Mouse (Mus musculus): ENCODE results near the gene Cux1. TPM values are rescaled to one million over a fixed set of nuclear protein-coding genes. Genes with fewer than 3 reads are reported as not detected.

Cux1 gene
- total RNA-seq, 1 experiment from 2014 or later: 95.0 TPM

DNA sequence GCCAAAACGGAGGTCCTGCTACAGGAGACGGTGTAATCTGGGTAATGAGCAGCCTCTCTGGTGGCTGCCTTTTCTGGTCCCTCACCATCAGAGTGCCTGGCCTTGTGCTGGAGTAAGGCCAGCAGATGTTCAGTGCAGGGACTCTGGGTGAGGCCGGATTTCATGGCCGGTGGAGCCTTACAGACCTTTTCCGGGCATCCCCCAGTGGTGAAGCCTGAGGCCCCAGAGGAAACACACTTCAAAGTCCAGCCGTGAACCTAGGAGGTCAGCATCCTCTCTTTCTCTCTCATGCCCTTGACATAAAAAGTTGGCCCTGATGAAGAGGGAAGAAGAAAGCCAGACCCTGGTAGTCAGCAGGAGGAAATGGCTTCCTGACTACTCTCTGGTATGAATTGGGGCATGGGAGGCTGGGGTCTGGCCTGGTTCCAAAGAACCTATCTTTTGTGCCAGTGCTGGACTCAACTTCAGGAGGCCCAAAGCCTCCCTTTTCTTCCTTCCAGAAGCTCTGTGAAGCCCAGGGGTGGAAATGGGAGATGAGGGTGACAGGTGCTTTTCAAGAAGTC lies 138.7 kb downstream of the Cux1 start:
- DNase-seq: peak; percentile 57

GRCm38 (mm10) chr5:136427772-136428497 lies 139.4 kb downstream of the Cux1 start:
- peak; percentile 28 for DNase-seq

GRCm38 (mm10) chr5:136427121-136427771 lies 140.0 kb downstream of the Cux1 start:
- DNase-seq: peak; percentile 46

- DNase-seq: no peak
Observed at GRCm38 (mm10) chr5:136422948-136423347, 144.3 kb downstream of the Cux1 start.

DNA sequence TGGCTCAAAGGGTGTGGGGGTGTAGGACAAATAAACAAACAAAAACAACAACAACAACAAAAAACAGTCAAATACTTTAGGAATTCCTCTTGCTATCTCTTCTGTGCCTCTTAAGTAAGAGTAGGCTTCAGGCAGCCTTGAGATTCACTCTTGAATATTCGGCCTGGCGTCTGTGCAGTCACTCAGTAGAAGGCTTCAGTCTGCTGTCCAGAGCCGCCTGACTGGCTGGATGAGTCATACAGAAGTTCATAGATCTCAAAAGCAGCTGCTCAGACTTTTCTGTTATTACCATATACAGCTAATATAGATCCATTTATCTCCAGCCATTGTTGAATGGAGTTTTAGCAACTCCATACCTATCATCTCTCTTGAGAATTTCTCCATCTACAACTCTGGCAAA lies 145.4 kb downstream of the Cux1 start:
- DNase-seq: peak; percentile 50

GRCm38 (mm10) chr5:136421316-136421715 lies 146.0 kb downstream of the Cux1 start:
- no peak for DNase-seq

GRCm38 (mm10) chr5:136420342-136420741 lies 146.9 kb downstream of the Cux1 start:
- no peak for DNase-seq

GRCm38 (mm10) chr5:136417891-136418290 lies 149.4 kb downstream of the Cux1 start:
- DNase-seq: no peak

DNA sequence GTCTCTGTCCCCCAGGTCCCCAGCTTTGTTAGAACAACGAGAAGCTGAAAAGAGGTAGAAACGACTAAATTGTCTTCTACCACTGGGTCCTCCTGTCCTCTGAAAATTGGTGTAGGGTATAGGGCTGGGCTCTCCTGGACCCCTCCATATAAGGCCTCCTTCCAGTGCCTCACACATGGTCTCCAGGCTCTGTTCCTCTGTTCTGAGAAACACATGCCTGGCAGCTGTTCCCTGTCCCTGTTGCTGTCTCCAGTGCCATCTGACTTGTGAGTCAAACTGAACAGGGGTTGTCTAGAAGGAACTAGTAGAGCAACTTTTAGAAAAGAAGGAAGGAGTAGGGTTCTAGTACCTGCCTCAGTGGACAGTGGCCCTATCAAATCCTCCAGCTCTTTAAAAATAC lies 152.8 kb downstream of the Cux1 start:
- no peak for DNase-seq

DNA sequence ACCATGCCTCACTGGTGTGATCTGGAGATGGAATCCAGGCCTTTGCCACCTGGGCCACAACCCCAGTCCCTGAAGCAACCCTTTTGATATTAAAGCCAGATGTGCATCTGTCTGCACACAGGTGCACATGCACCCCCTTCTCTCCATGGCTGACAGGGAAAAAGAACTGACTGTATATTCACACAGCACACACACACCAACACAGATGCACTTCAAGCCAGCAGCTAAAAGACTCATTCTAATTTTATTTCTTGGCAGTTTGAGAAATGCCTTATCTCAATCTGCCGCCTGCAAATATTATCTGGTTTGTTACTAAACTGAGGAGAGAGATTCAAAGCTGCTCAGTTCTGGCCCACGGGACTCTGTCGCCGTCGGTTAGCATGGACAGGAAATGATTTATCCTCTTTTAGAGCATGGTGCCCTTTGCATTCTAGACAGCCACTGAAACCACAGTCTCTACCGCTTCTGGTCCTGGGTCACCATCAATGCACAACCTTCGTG lies 156.6 kb downstream of the Cux1 start:
- DNase-seq: no peak

DNA sequence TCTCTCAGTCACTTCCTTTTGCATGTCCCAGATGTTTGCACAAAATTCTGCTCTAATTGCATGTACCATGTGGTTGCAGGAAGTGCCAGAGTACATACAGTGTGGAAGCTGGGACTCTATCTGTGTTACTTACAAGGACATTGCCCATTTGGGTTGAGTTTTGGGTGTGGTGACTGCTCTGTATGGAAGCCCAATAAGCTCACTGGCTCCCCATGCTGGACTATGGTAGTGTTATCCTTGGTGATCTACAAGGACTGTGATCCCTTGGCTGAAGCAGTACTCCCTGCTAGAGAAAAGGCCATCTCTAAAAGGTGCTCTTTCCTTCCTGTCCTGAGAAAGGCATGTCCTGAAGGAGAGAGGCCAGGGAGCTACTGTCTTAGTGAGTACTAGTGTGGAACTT lies 160.9 kb downstream of the Cux1 start:
- no peak for DNase-seq

DNA sequence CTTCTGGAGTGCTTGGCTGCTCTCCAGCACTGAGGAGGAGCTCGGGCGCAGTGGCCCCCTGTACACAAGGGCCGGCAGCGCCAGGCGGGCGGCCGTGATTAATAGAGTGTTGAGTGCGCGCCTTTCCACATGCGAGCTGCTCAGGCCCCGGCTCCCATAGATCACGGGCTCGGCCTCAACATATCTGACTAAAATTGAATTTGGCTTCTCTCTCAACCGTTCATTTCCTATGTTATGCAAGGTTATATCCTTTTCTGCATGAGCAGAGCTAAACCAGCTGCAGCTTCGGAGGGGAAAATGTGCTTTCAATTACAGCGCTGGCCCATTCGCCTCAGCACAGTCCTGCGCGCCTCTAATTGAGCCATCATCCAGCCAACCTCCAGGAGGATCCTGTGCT lies 163.7 kb downstream of the Cux1 start:
- peak; percentile 71 for DNase-seq

DNA sequence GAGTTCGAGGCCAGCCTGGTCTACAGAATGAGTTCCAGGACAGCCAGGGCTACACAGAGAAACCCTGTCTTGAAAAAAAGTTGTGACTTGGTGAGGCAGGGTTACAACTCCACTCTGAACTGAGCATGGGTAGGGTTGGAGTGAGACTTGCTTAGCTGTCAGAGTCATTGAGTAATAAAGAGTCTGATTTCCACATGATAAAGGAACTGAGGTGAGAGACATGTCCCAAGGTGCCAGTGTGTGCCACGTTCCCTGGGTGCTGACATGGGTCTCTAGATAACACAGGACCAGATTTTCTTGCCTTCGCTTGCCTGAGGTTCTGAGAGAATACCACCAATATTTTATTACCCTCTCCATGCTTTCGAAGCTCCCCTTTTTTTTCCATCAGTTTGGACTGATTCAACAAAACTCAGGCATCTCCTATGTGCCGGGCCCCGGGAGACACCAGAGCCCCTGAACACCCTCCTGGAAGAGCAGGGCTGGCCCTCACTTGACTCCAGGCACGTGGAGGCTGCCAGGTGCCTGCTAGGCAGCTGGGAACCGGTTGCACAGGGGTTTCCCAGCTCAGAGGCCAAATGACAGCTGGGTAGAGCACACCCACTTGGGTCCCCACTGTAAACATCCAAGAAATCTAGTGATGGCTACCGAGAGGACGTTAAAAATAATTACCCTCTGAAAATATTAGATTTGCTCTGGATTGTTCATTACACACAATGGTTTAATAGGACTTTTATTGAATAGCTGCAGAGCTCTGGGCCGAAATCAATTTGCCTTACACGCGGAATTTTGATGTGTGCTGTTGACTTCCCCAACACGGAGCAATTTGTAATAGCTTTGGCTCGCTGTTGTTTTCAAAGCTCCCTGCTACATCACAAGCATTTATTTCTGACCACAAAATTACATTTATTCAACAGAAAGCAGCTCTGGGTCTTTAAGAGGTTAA lies 164.4 kb downstream of the Cux1 start:
- DNase-seq: no peak

GRCm38 (mm10) chr5:136398706-136399105 lies 168.6 kb downstream of the Cux1 start:
- DNase-seq: no peak

DNA sequence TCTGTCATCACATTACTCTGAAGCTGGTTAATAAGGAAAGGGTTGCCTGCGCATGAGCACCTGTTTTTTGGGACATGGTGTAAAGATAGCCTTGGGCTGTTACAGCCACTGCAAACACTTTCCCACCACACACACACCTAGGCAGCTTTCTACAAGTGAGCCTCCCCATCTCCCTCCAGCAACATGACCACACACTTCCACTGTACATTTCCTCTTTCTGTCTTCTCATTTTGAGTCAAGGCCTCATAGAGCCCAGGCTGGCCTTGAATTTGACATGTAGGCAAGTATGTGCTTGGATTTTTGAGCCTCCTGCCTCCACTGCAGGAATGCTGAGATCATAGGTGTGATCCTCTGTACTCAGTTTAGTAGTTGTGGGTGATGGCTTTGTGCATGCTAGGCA lies 170.6 kb downstream of the Cux1 start:
- DNase-seq: no peak

- no peak for DNase-seq
Observed at GRCm38 (mm10) chr5:136396256-136396655, 171.0 kb downstream of the Cux1 start.

DNA sequence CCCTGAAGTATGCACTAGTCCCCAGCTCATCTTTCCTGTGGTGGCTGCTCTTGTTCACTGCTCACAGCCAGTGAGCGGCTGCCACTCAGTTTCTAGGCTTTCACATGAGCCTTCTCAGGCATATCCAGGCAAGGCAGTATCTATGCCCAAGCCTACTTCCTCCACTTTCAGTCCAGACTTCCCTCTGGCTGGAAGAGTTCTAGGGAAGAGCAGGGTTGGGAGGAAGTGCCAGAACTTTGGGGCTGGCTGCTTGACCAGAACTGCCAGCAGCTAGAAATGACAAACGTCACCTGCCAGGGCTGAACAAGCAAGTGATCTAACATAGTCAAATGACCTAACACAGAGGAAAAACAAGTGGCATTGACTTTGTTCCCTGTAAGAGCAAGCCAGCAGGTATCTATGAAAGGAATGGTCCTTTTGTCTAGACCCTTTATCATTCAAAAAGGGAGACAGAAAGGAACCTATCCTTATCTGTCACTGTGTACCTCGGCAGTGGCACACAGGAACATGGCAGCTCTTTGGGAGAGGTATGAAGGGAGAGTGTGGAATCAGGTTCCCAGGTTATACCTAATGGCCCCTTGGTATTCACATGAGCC lies 171.6 kb downstream of the Cux1 start:
- DNase-seq: no peak

- DNase-seq: no peak
Observed at GRCm38 (mm10) chr5:136394517-136395212, 172.6 kb downstream of the Cux1 start.

DNA sequence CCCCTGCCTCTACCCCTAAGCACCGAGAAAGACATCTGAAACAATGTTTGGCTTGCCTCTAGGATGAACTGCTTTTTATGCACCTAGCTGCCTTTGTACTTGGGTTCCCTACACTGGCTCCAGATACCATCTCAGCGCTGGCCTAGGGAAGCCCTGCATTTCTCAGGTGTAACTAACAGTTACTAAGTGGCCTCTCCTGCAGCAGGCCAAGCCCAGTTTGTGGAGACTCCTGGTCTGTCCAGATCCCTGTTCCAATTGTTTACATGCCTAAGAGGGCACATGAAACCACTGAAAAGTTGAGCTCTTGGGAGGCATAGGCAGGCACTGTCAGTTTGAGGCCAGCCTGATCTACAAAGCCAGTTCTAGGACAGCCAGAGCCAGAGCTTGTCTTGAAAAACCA lies 173.7 kb downstream of the Cux1 start:
- no peak for DNase-seq

DNA sequence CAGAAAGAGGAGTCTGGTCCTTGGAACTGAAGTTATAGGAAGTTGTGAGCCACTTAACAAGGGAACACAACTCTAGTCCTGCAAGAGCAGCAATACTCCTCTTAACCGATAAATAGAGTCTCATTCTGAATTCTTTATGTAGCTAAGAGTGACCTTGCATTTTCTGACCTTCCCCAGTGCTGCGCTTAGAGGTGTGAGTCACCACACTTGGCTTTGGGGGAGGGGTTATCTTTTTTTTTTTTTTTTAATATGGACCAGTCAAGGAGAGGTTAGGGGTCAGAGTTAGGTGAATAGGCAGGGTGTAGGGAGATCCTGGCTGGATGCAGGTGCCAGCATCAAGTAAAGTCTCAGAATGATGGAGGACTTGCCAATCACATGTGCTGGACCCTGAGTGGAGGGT lies 180.5 kb downstream of the Cux1 start:
- no peak for DNase-seq

DNA sequence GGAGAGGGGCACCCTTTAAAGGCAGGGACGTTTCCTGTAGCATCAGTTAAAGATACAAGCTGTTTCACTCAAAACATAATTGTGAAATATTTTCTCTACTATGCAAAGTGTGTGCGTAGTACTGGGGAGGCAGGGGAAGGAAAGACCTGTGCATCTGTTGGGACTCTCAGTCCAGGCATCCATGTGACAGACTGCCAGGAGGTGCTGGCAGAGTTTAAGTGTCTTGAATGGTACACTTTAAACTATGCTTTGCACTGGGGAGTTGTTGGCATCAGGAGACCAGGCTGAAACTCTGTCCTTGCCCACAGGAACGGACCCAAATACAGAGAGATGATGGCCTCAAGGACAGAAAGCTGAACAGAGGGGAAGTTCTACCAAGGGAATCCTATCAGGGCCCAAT lies 182.1 kb downstream of the Cux1 start:
- no peak for DNase-seq

Measured in adrenal gland, postnatal 14 days (tissue).